Mouse (Mus musculus): Measurements from ENCODE around the gene C130050O18Rik.

DNA sequence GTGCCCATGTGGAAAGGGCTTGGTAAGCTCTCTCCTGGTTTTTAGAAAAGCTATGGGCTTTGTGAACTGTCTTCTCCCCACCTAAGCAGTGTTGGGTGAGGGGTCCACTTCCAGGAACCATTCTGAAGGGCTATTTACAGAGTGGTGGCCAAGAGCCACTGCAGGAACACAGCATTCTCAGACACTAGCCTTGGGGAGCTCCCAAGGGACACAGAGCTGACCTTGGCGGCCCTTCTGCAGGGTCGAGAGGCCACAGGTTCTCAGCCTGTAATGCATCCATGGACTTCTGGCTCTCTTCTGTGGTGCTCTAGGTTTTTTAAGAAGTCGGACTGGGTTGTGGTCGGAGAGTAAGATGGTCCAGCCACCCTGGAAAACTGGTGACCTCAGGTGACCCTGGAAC is 5.0 kb downstream of the C130050O18Rik start:
- TF ChIP-seq POLR2A (IDR thresholded peaks at IDR 0.05; ENCODE audit: low read depth, low read length) (no peak), CTCF (IDR thresholded peaks at IDR 0.05; ENCODE audit: extremely low read depth, insufficient read depth, insufficient read length, insufficient replicate concordance) (no peak)
